Mouse (Mus musculus) cerebellum, adult (tissue): Measurements from ENCODE around the gene Gm3238.
"Not testable (repeated sequence)": the region's sequence is repeated elsewhere in the genome, so short reads cannot be mapped to it uniquely, and the experiment has no call there.

ENCODE experiments used
- ATAC-seq: cut with Nextera tagmentation; 2 replicates; pipeline ENCODE4 v1.9.2; 2017; ENCODE audit warnings: mild to moderate bottlenecking, moderate library complexity, mixed read lengths; ENCODE audit not compliant: insufficient number of reproducible peaks, low FRiP score, low TSS enrichment

Gene Gm3238

GRCm38 (mm10) chr10:77771225-77771624 lies at the start of gene Gm3238:
Gene Gm3238, minus strand, starts transcription at chr10:77771325.
- ATAC-seq = not testable (repeated sequence)

- ATAC-seq = no peak
These were observed 48.1 kb upstream of the Gm3238 start for GRCm38 (mm10) chr10:77819203-77819602.

GRCm38 (mm10) chr10:77818523-77818922 lies 47.4 kb upstream of the Gm3238 start:
- ATAC-seq = no peak

GRCm38 (mm10) chr10:77815514-77815913 lies 44.4 kb upstream of the Gm3238 start:
- ATAC-seq = no peak

GRCm38 (mm10) chr10:77814382-77814781 lies 43.3 kb upstream of the Gm3238 start, which contains the start of gene Gm2696:
Gene Gm2696, plus strand, starts transcription at chr10:77814682.
- no peak for ATAC-seq

GRCm38 (mm10) chr10:77811743-77812142 lies 40.6 kb upstream of the Gm3238 start, which contains the start of gene Gm9507:
Gene Gm9507, minus strand, starts transcription at chr10:77811843.
- ATAC-seq = no peak

GRCm38 (mm10) chr10:77804095-77804494 lies 33.0 kb upstream of the Gm3238 start:
- ATAC-seq = no peak

- no peak for ATAC-seq
These were observed 27.9 kb upstream of the Gm3238 start, which contains the start of gene Gm19668 for GRCm38 (mm10) chr10:77798921-77799508. Gene Gm19668, minus strand, starts transcription at chr10:77799133.

- not testable (repeated sequence) for ATAC-seq
These were observed 27.2 kb upstream of the Gm3238 start for GRCm38 (mm10) chr10:77798164-77798920.

- no peak for ATAC-seq
These were observed 26.6 kb upstream of the Gm3238 start for GRCm38 (mm10) chr10:77797677-77798076.

- no peak for ATAC-seq
These were observed 23.9 kb upstream of the Gm3238 start, which contains the start of gene Gm9639 for GRCm38 (mm10) chr10:77794976-77795375. Gene Gm9639, minus strand, starts transcription at chr10:77795076.

GRCm38 (mm10) chr10:77788621-77789020 lies 17.5 kb upstream of the Gm3238 start:
- no peak for ATAC-seq

- ATAC-seq = not testable (repeated sequence)
These were observed 16.8 kb upstream of the Gm3238 start, which contains the start of gene Gm7137 for GRCm38 (mm10) chr10:77787876-77788275. Gene Gm7137, minus strand, starts transcription at chr10:77788200.

GRCm38 (mm10) chr10:77783396-77783795 lies 12.3 kb upstream of the Gm3238 start:
- not testable (repeated sequence) for ATAC-seq

- ATAC-seq = not testable (repeated sequence)
These were observed 11.3 kb upstream of the Gm3238 start, which contains the start of gene Gm3250 for GRCm38 (mm10) chr10:77782442-77782841. Gene Gm3250, minus strand, starts transcription at chr10:77782542.

- ATAC-seq = not testable (repeated sequence)
These were observed 5.7 kb upstream of the Gm3238 start, which contains the start of gene Gm7138 for GRCm38 (mm10) chr10:77776844-77777243. Gene Gm7138, minus strand, starts transcription at chr10:77776944.

GRCm38 (mm10) chr10:77772142-77772541 lies 1.0 kb upstream of the Gm3238 start:
- ATAC-seq = not testable (repeated sequence)

GRCm38 (mm10) chr10:77769727-77770126 lies 1.4 kb downstream of the Gm3238 start:
- no peak for ATAC-seq

GRCm38 (mm10) chr10:77759582-77759981 lies 11.5 kb downstream of the Gm3238 start, which contains the start of gene Gm3233:
Gene Gm3233, minus strand, starts transcription at chr10:77759682.
- not testable (repeated sequence) for ATAC-seq

GRCm38 (mm10) chr10:77753448-77753847 lies 17.7 kb downstream of the Gm3238 start:
- no peak for ATAC-seq

- ATAC-seq = not testable (repeated sequence)
These were observed 18.8 kb downstream of the Gm3238 start for GRCm38 (mm10) chr10:77752312-77752711.
